Mouse (Mus musculus) testis, adult 2 months (tissue): ENCODE data around the gene Pex16.

Experiments used
- CTCF ChIP-seq: fragments of 200-500 bp; IDR thresholded peaks from 2 replicates; pipeline ENCODE4 v1.5.1; 2012; ENCODE audit warnings: low read depth, mild to moderate bottlenecking, inconsistent platforms, low read length, moderate library complexity; ENCODE audit not compliant: control insufficient read depth, insufficient read depth, insufficient replicate concordance
- POLR2A ChIP-seq: fragments of 200-500 bp; IDR thresholded peaks from 2 replicates; pipeline ENCODE4 v1.6.1; 2012; ENCODE audit warnings: low read depth, mild to moderate bottlenecking, inconsistent platforms, low read length, moderate library complexity; ENCODE audit not compliant: control insufficient read depth

DNA sequence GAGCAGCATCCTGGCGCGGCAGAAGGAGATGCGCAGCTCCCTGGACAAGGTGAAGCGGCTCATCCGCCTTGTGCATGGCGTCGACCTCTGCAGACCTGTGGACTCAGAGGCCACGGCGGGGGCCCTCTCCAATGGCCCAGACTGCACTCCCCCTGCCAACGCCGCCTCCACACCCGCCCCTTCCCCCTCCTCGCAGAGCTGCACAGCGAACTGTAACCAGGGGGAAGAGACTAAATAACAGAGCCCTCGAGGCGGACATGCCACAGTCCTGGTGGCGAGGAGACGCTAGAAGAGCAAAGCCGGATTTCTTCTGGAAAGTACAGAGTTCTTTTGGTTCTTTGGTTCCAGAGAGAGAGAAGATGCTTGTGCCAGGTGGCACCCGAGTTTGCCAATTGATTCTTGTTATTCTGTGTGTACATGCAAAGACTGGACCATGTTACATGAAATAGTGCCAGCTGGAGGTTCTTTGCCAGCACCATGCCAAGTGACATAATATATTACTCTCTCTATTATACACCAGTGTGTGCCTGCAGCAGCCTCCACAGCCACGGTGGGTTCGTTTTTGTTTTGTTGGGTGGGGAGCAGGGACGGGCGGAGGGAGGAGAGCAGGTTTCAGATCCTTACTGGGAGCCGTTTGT is 14.2 kb upstream of the Pex16 start:
- TF ChIP-seq CTCF = no peak
- TF ChIP-seq POLR2A = no peak
